Mouse (Mus musculus): ENCODE results near the gene BC024978.

DNA sequence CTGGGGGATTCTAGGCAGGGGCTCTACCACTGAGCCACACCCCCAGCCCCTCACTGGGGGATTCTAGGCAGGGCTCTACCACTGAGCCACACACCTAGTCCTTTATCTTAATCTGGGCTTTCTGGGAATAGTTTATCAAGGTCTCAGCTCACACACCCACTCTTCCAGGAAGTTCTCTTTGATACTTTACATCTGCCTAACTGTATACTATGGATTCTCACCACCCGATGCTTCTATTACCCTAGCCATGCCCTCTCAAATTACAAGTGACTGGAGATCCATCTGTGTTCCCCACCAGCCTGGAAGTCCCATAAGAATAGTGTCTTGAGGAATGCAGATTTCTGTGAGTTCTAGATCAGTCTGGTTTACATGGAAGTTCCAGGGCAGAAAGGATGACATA lies 27.0 kb downstream of the BC024978 start:
- TF ChIP-seq POLR2A (IDR thresholded peaks at IDR 0.05; ENCODE audit: control insufficient read depth, low read depth, low read length) (no peak), CTCF (IDR thresholded peaks at IDR 0.05; ENCODE audit: control insufficient read depth, insufficient read depth, insufficient replicate concordance, low read depth, low read length) (no peak)

Measured in testis, adult 2 months (tissue).